Mouse (Mus musculus): Measurements from ENCODE around the gene Rbms3. TPM values are rescaled to one million over a fixed set of nuclear protein-coding genes. Genes with fewer than 3 reads are reported as not detected.

The Rbms3 gene
- polyA plus RNA-seq, 1 experiment from 2014 or later, result 44.5 TPM

GRCm38 (mm10) chr9:117274846-117275245 lies 354.9 kb downstream of the Rbms3 start:
- no peak for ATAC-seq (replicated peaks; ENCODE audit: low FRiP score, low read depth)
- Histone ChIP-seq H3K4me3 (replicated peaks; ENCODE audit: low read depth, low read length) (no peak overlapping the region), H3K36me3 (ENCODE audit: insufficient read depth, low read length) (no peaks in the 10 kb centered on the region), H3K27ac (no peak overlapping the region), H3K27me3 (ENCODE audit: insufficient read depth, low read length) (no peaks in the 10 kb centered on the region), H3K4me1 (replicated peaks; ENCODE audit: insufficient read depth, low read length) (no peaks in the 10 kb centered on the region), H3K4me2 (ENCODE audit: low read length) (no peak overlapping the region), H3K9ac (ENCODE audit: low read depth, low read length) (no peak overlapping the region), H3K9me3 (replicated peaks; ENCODE audit: low read length) (no peaks in the 10 kb centered on the region)
- TF ChIP-seq CTCF (IDR thresholded peaks at IDR 0.05; ENCODE audit: low read depth), result no peak
- no peak for DNase-seq (ENCODE audit: low spot score)
- 79% methylated on average over 12 of the region's 12 CpGs for WGBS

GRCm38 (mm10) chr9:117259614-117260013 lies 370.1 kb downstream of the Rbms3 start:
- Histone ChIP-seq H3K27me3 (ENCODE audit: insufficient read depth, low read length) (no peaks in the 10 kb centered on the region), H3K27ac (no peak overlapping the region), H3K4me2 (ENCODE audit: low read length) (no peak overlapping the region), H3K36me3 (ENCODE audit: insufficient read depth, low read length) (no peaks in the 10 kb centered on the region), H3K9ac (ENCODE audit: low read depth, low read length) (no peak overlapping the region), H3K4me3 (replicated peaks; ENCODE audit: low read depth, low read length) (no peak overlapping the region), H3K4me1 (replicated peaks; ENCODE audit: insufficient read depth, low read length) (no peaks in the 10 kb centered on the region), H3K9me3 (replicated peaks; ENCODE audit: low read length) (no peaks in the 10 kb centered on the region)
- TF ChIP-seq CTCF (IDR thresholded peaks at IDR 0.05; ENCODE audit: low read depth), result no peak
- ATAC-seq (replicated peaks; ENCODE audit: low FRiP score, low read depth), result no peak
- WGBS, result 78% methylated on average over 5 of the region's 5 CpGs
- no peak for DNase-seq (ENCODE audit: low spot score)

GRCm38 (mm10) chr9:117253361-117253760 lies 376.4 kb downstream of the Rbms3 start:
- peak overlapping the region; percentile 70 for H3K4me3 ChIP-seq (replicated peaks; ENCODE audit: low read depth, low read length)
- H3K9ac ChIP-seq (ENCODE audit: low read depth, low read length), result peak overlapping the region; percentile 78
- ATAC-seq (replicated peaks; ENCODE audit: low FRiP score, low read depth) (no peak), DNase-seq (ENCODE audit: low spot score) (peak; percentile 80)
- H3K27me3 ChIP-seq (ENCODE audit: insufficient read depth, low read length), result no peaks in the 10 kb centered on the region
- TF ChIP-seq CTCF (IDR thresholded peaks at IDR 0.05; ENCODE audit: low read depth), result no peak
- H3K4me2 ChIP-seq (ENCODE audit: low read length), result peak overlapping the region; percentile 68
- no peaks in the 10 kb centered on the region for H3K36me3 ChIP-seq (ENCODE audit: insufficient read depth, low read length)
- no peak overlapping the region for H3K27ac ChIP-seq
- 16% methylated on average over 11 of the region's 11 CpGs for WGBS
- H3K4me1 ChIP-seq (replicated peaks; ENCODE audit: insufficient read depth, low read length), result peaks cover 6% of the 10 kb centered on the region
- no peaks in the 10 kb centered on the region for H3K9me3 ChIP-seq (replicated peaks; ENCODE audit: low read length)

GRCm38 (mm10) chr9:117252411-117252861 lies 377.3 kb downstream of the Rbms3 start:
- ATAC-seq (replicated peaks; ENCODE audit: low FRiP score, low read depth), result peak; percentile 82; the same call in 1 of the 2 replicates
- DNase-seq (ENCODE audit: low spot score), result peak; percentile 86
- peak overlapping the region; percentile 78 for H3K9ac ChIP-seq (ENCODE audit: low read depth, low read length)
- WGBS, result 8% methylated on average over 10 of the region's 10 CpGs
- peak overlapping the region; percentile 68 for H3K4me2 ChIP-seq (ENCODE audit: low read length)
- peaks cover 11% of the 10 kb centered on the region for H3K4me1 ChIP-seq (replicated peaks; ENCODE audit: insufficient read depth, low read length)
- H3K4me3 ChIP-seq (replicated peaks; ENCODE audit: low read depth, low read length), result peak overlapping the region; percentile 70
- peak overlapping the region; percentile 82 for H3K27ac ChIP-seq
- H3K9me3 ChIP-seq (replicated peaks; ENCODE audit: low read length), result no peaks in the 10 kb centered on the region
- no peaks in the 10 kb centered on the region for H3K36me3 ChIP-seq (ENCODE audit: insufficient read depth, low read length)
- H3K27me3 ChIP-seq (ENCODE audit: insufficient read depth, low read length), result no peaks in the 10 kb centered on the region
- no peak for TF ChIP-seq CTCF (IDR thresholded peaks at IDR 0.05; ENCODE audit: low read depth)

- Histone ChIP-seq H3K9me3 (replicated peaks; ENCODE audit: low read length) (no peaks in the 10 kb centered on the region), H3K9ac (ENCODE audit: low read depth, low read length) (peak overlapping the region; percentile 78), H3K27ac (peak overlapping the region; percentile 82), H3K27me3 (ENCODE audit: insufficient read depth, low read length) (no peaks in the 10 kb centered on the region), H3K4me2 (ENCODE audit: low read length) (peak overlapping the region; percentile 68), H3K36me3 (ENCODE audit: insufficient read depth, low read length) (no peaks in the 10 kb centered on the region), H3K4me3 (replicated peaks; ENCODE audit: low read depth, low read length) (peak overlapping the region; percentile 70), H3K4me1 (replicated peaks; ENCODE audit: insufficient read depth, low read length) (peaks cover 15% of the 10 kb centered on the region)
- TF ChIP-seq CTCF (IDR thresholded peaks at IDR 0.05; ENCODE audit: low read depth), result no peak
- under 1% methylated on average over 29 of the region's 29 CpGs for WGBS
- ATAC-seq (replicated peaks; ENCODE audit: low FRiP score, low read depth), result peak; percentile 59; the same call in 1 of the 2 replicates
- DNase-seq (ENCODE audit: low spot score), result peak; percentile 86
Measured at GRCm38 (mm10) chr9:117251521-117252368, 378.0 kb downstream of the Rbms3 start.

- Histone ChIP-seq H3K36me3 (ENCODE audit: insufficient read depth, low read length) (no peaks in the 10 kb centered on the region), H3K4me3 (replicated peaks; ENCODE audit: low read depth, low read length) (peak overlapping the region; percentile 70), H3K27ac (peak overlapping the region; percentile 82), H3K9me3 (replicated peaks; ENCODE audit: low read length) (no peaks in the 10 kb centered on the region), H3K9ac (ENCODE audit: low read depth, low read length) (peak overlapping the region; percentile 78), H3K4me1 (replicated peaks; ENCODE audit: insufficient read depth, low read length) (peaks cover 17% of the 10 kb centered on the region), H3K27me3 (ENCODE audit: insufficient read depth, low read length) (no peaks in the 10 kb centered on the region), H3K4me2 (ENCODE audit: low read length) (peak overlapping the region; percentile 68)
- ATAC-seq (replicated peaks; ENCODE audit: low FRiP score, low read depth), result no peak
- DNase-seq (ENCODE audit: low spot score), result peak; percentile 29
- 6% methylated on average over 2 of the region's 2 CpGs for WGBS
- TF ChIP-seq CTCF (IDR thresholded peaks at IDR 0.05; ENCODE audit: low read depth), result no peak
Measured at GRCm38 (mm10) chr9:117250831-117251165, 378.9 kb downstream of the Rbms3 start.

All from kidney, postnatal 0 days (tissue).